Mouse (Mus musculus) frontal cortex, postnatal 14 days (tissue): ENCODE measurements at regions not wholly inside any gene's neighbourhood (a gene's known extent, or its start where the extent isn't known, plus 50 kb on each side); places are given as distances from the start of the nearest gene placed in this dataset.
"Not testable (repeated sequence)": the region's sequence is repeated elsewhere in the genome, so short reads cannot be mapped to it uniquely, and the experiment has no call there.

ENCODE experiments used
- DNase-seq, 2 experiments: peaks; one replicate each; pipeline ENCODE4 v3.0.0; 2022; ENCODE audit warnings: low spot score in 2 of 2

- DNase-seq = no peak
Observed at GRCm38 (mm10) chr14:108828668-108829067, 85.3 kb downstream of the Slitrk1 start.

GRCm38 (mm10) chr14:108821539-108821938 lies 92.4 kb downstream of the Slitrk1 start:
- DNase-seq = no peak

- no peak for DNase-seq
Observed at GRCm38 (mm10) chr14:108819370-108819769, 94.6 kb downstream of the Slitrk1 start.

GRCm38 (mm10) chr14:108805394-108805982 lies 108.5 kb downstream of the Slitrk1 start:
- peak; percentile 19 to 25 for DNase-seq

- no peak for DNase-seq
Observed at GRCm38 (mm10) chr14:108798884-108799283, 115.1 kb downstream of the Slitrk1 start.

- DNase-seq = no peak
Observed at GRCm38 (mm10) chr14:108792445-108792844, 121.5 kb downstream of the Slitrk1 start.

- peak in 1 of 2 experiments; percentile 12 for DNase-seq
Observed at GRCm38 (mm10) chr14:108791296-108791695, 122.7 kb downstream of the Slitrk1 start.

- DNase-seq = no peak
Observed at GRCm38 (mm10) chr14:108748730-108749129, 165.2 kb downstream of the Slitrk1 start.

GRCm38 (mm10) chr14:108711811-108712210 lies 202.1 kb downstream of the Slitrk1 start:
- no peak for DNase-seq

- DNase-seq = no peak
Observed at GRCm38 (mm10) chr14:108709101-108709631, 204.8 kb downstream of the Slitrk1 start.

GRCm38 (mm10) chr14:108704662-108705061 lies 209.3 kb downstream of the Slitrk1 start:
- DNase-seq = not testable (repeated sequence)

GRCm38 (mm10) chr14:108664864-108665263 lies 249.1 kb downstream of the Slitrk1 start:
- DNase-seq = no peak

- DNase-seq = no peak
Observed at GRCm38 (mm10) chr14:108638291-108638690, 275.7 kb downstream of the Slitrk1 start.

GRCm38 (mm10) chr14:108635266-108635665 lies 278.7 kb downstream of the Slitrk1 start:
- no peak for DNase-seq

- no peak for DNase-seq
Observed at GRCm38 (mm10) chr14:108610028-108610427, 303.9 kb downstream of the Slitrk1 start.
